Mouse (Mus musculus) adrenal gland (tissue): ENCODE results near the gene Nhsl1.
"Not testable (repeated sequence)": the region's sequence is repeated elsewhere in the genome, so short reads cannot be mapped to it uniquely, and the experiment has no call there.

Experiments used
- intact Hi-C: fragments of 180-260 bp; cut with DNase I; formaldehyde crosslinking; loops from one replicate; pipeline ENCODE4 v1.15.1; 2025

Nhsl1 gene

GRCm38 (mm10) chr10:18435454-18435853 is 116.7 kb downstream of the Nhsl1 start:
- intact Hi-C loops = no loop called here

- intact Hi-C loops = no loop called here
Measured at GRCm38 (mm10) chr10:18435938-18436337, 117.2 kb downstream of the Nhsl1 start.

GRCm38 (mm10) chr10:18437584-18437983 is 118.8 kb downstream of the Nhsl1 start:
- intact Hi-C loops = no loop called here

- intact Hi-C loops = no loop called here
Measured at GRCm38 (mm10) chr10:18445603-18446358, 127.0 kb downstream of the Nhsl1 start.

- intact Hi-C loops = no loop called here
Measured at GRCm38 (mm10) chr10:18446359-18446820, 127.6 kb downstream of the Nhsl1 start.

GRCm38 (mm10) chr10:18447299-18447698 is 128.5 kb downstream of the Nhsl1 start:
- intact Hi-C loops = no loop called here

- intact Hi-C loops = not testable (repeated sequence)
Measured at GRCm38 (mm10) chr10:18448896-18449295, 130.1 kb downstream of the Nhsl1 start.

- intact Hi-C loops = loop anchor here (2.0 to 5.0 kb wide), 2 partner anchors 61 to 75 kb away; no protein-coding TSS in a partner anchor
Measured at GRCm38 (mm10) chr10:18453380-18453779, 134.6 kb downstream of the Nhsl1 start.

GRCm38 (mm10) chr10:18454161-18454560 is 135.4 kb downstream of the Nhsl1 start:
- intact Hi-C loops = loop anchor here (5.0 kb wide), 1 partner anchor 62 kb away; no protein-coding TSS in a partner anchor

GRCm38 (mm10) chr10:18455301-18455920 is 136.6 kb downstream of the Nhsl1 start:
- intact Hi-C loops = no loop called here

GRCm38 (mm10) chr10:18457808-18458475 is 139.2 kb downstream of the Nhsl1 start:
- intact Hi-C loops = no loop called here

- intact Hi-C loops = no loop called here
Measured at GRCm38 (mm10) chr10:18461336-18461735, 142.6 kb downstream of the Nhsl1 start.

GRCm38 (mm10) chr10:18463071-18463841 is 144.5 kb downstream of the Nhsl1 start:
- intact Hi-C loops = no loop called here

- intact Hi-C loops = no loop called here
Measured at GRCm38 (mm10) chr10:18468396-18468795, 149.6 kb downstream of the Nhsl1 start.

GRCm38 (mm10) chr10:18469279-18470135 is 150.7 kb downstream of the Nhsl1 start:
- intact Hi-C loops = no loop called here

GRCm38 (mm10) chr10:18470351-18471060 is 151.7 kb downstream of the Nhsl1 start:
- intact Hi-C loops = no loop called here

- intact Hi-C loops = no loop called here
Measured at GRCm38 (mm10) chr10:18471648-18472047, 152.9 kb downstream of the Nhsl1 start.

GRCm38 (mm10) chr10:18475126-18475525 is 156.3 kb downstream of the Nhsl1 start:
- intact Hi-C loops = no loop called here

- intact Hi-C loops = no loop called here
Measured at GRCm38 (mm10) chr10:18478294-18478693, 159.5 kb downstream of the Nhsl1 start.

- intact Hi-C loops = no loop called here
Measured at GRCm38 (mm10) chr10:18479285-18479684, 160.5 kb downstream of the Nhsl1 start.
